Mouse (Mus musculus) fibroblast of lung, adult 2 months (primary cell): ENCODE results near the gene Nuak2.

Experiments used
- DNase-seq: peaks from one replicate; pipeline ENCODE4 v3.0.0-alpha.2; 2011; ENCODE audit warnings: low read depth

Gene Nuak2

GRCm38 (mm10) chr1:132354234-132354633 lies 38.3 kb downstream of the Nuak2 start:
- DNase-seq: no peak

- no peak for DNase-seq
Measured at GRCm38 (mm10) chr1:132355162-132355601, 39.3 kb downstream of the Nuak2 start.

- DNase-seq: peak; percentile 89
Measured at GRCm38 (mm10) chr1:132355841-132356242, 39.9 kb downstream of the Nuak2 start.

- DNase-seq: no peak
Measured at GRCm38 (mm10) chr1:132356841-132357240, 40.9 kb downstream of the Nuak2 start.

- no peak for DNase-seq
Measured at GRCm38 (mm10) chr1:132361959-132362358, 46.0 kb downstream of the Nuak2 start.

GRCm38 (mm10) chr1:132364388-132364787 lies 48.5 kb downstream of the Nuak2 start:
- DNase-seq: no peak

GRCm38 (mm10) chr1:132364896-132365557 lies 49.1 kb downstream of the Nuak2 start:
- DNase-seq: no peak

- no peak for DNase-seq
Measured at GRCm38 (mm10) chr1:132365645-132366044, 49.7 kb downstream of the Nuak2 start.

- DNase-seq: no peak
Measured at GRCm38 (mm10) chr1:132366235-132366634, 50.3 kb downstream of the Nuak2 start.

- no peak for DNase-seq
Measured at GRCm38 (mm10) chr1:132366937-132367336, 51.0 kb downstream of the Nuak2 start.

- DNase-seq: no peak
Measured at GRCm38 (mm10) chr1:132367692-132368506, 52.0 kb downstream of the Nuak2 start.

- no peak for DNase-seq
Measured at GRCm38 (mm10) chr1:132370681-132371173, 54.8 kb downstream of the Nuak2 start.

- DNase-seq: no peak
Measured at GRCm38 (mm10) chr1:132371298-132372081, 55.6 kb downstream of the Nuak2 start.

GRCm38 (mm10) chr1:132372354-132372753 lies 56.4 kb downstream of the Nuak2 start:
- DNase-seq: no peak

GRCm38 (mm10) chr1:132372896-132373534 lies 57.1 kb downstream of the Nuak2 start:
- DNase-seq: no peak

GRCm38 (mm10) chr1:132374140-132374872 lies 58.4 kb downstream of the Nuak2 start:
- no peak for DNase-seq

GRCm38 (mm10) chr1:132374873-132375244 lies 58.9 kb downstream of the Nuak2 start:
- no peak for DNase-seq

- no peak for DNase-seq
Measured at GRCm38 (mm10) chr1:132375256-132375655, 59.3 kb downstream of the Nuak2 start.

- DNase-seq: no peak
Measured at GRCm38 (mm10) chr1:132376211-132377054, 60.5 kb downstream of the Nuak2 start.

- no peak for DNase-seq
Measured at GRCm38 (mm10) chr1:132377055-132377365, 61.1 kb downstream of the Nuak2 start.
